22 mouse cellular contexts compared by ENCODE assay signal in the genomic region with DNA sequence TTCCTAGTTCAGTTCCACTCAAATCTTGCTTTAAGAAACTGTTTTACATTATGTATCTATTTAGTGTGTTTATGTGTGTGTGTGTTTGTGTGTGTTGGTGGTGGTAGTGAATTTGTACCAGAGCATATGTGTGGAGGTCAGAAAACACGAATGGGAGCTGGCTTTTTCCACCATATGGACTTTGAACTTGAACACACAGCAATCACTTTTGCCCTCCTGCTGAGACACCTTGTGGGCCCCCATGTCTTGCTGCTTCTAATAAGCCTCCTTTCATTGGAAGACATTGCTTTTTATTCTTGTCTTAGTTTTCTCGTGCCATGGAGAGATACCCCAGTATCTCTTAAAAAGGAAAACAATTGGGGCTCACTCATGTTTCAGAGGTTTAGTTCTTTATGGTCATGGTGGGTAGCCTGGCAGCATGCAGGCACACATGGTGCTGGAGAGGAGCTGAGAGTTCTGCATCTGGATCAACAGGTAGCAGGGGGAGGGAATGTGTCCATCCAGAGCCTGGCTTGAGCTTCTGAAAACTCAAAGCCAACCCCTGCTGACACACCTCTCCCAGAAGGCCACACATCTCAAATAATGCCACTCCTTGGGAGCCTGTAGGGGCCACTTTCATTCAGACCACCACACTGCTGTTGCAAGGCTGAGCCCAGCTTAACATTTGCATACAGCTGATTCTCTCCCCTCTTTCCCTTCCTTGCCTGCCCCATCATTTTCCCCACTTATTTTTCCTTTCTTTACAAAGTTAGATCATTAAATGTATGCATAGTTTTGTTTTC. TPM values are rescaled to one million over a fixed set of nuclear protein-coding genes. Genes with fewer than 3 reads are reported as not detected.
DNase-seq lines count a peak whose midpoint lies in the region; ATAC-seq and TF ChIP-seq lines count a peak whose summit lies in the region.
"Had no signal": no experiment of that assay in that cellular context is flagged by ENCODE, and none has a peak within 500 bp of the region (broad histone marks: within the 10 kb centered on the region; RNA-seq: fewer than 3 reads in every experiment).

No protein-coding gene starts in this region.

- no peak overlapping the region for H3K9ac ChIP-seq in kidney, embryonic 16.5 days (replicated peaks; ENCODE audit: low read length)
- no peak overlapping the region for H3K9ac ChIP-seq in midbrain, embryonic 13.5 days (replicated peaks)
- no peak overlapping the region for H3K9ac ChIP-seq in forebrain, embryonic 14.5 days (ENCODE audit: low read length)
- H3K9ac ChIP-seq in stomach, postnatal 0 days (ENCODE audit: low read length), result no peak overlapping the region
- H3K9ac ChIP-seq: embryonic facial prominence, embryonic 15.5 days; hindbrain, embryonic 12.5 days; liver, embryonic 13.5 days; lung, embryonic 14.5 days had no signal

- DNase-seq in kidney, adult 2 months, result peak; percentile 63
- DNase-seq in midbrain, embryonic 10.5 days (ENCODE audit: low spot score), result no peak
- DNase-seq in forebrain, embryonic 14.5 days (ENCODE audit: low spot score), result peak; percentile 23
- no peak for DNase-seq in stomach, postnatal 0 days (ENCODE audit: low spot score)
- DNase-seq in testis, postnatal 10 days (ENCODE audit: low spot score), result no peak
- no peak for DNase-seq in layer of hippocampus, postnatal 10 days (ENCODE audit: low spot score in 2 of 2)
- DNase-seq: adrenal gland, postnatal 10 days; B cell, adult 2 months; cerebellum, adult 9-11 months; heart, postnatal 10 days; liver, embryonic 13.5 days; lung, embryonic 14.5 days; lung, postnatal 36 days had no signal

- no peak overlapping the region for H3K4me3 ChIP-seq in kidney, adult 2 months (ENCODE audit: insufficient read depth, low read depth, low read length)
- H3K4me3 ChIP-seq in kidney, embryonic 16.5 days (ENCODE audit: low read length), result no peak overlapping the region
- H3K4me3 ChIP-seq in midbrain, embryonic 13.5 days (replicated peaks), result no peak overlapping the region
- H3K4me3 ChIP-seq in midbrain, embryonic 10.5 days, result no peak overlapping the region
- H3K4me3 ChIP-seq in forebrain, embryonic 14.5 days (ENCODE audit: low read depth, low read length), result no peak overlapping the region
- no peak overlapping the region for H3K4me3 ChIP-seq in stomach, postnatal 0 days (ENCODE audit: low read depth, low read length)
- H3K4me3 ChIP-seq: embryonic facial prominence, embryonic 15.5 days; hindbrain, embryonic 12.5 days; liver, embryonic 13.5 days had no signal

- TF ChIP-seq EP300 in stomach, postnatal 0 days (optimal IDR thresholded peaks at IDR 0.05), result no peak

- H3K4me2 ChIP-seq in kidney, embryonic 16.5 days (replicated peaks; ENCODE audit: low read depth, low read length), result no peak overlapping the region
- H3K4me2 ChIP-seq in midbrain, embryonic 13.5 days (replicated peaks), result no peak overlapping the region
- H3K4me2 ChIP-seq in forebrain, embryonic 14.5 days (ENCODE audit: low read length), result no peak overlapping the region
- H3K4me2 ChIP-seq in stomach, postnatal 0 days (replicated peaks; ENCODE audit: low read depth), result no peak overlapping the region
- H3K4me2 ChIP-seq: embryonic facial prominence, embryonic 15.5 days; heart, embryonic 11.5 days; hindbrain, embryonic 12.5 days; liver, embryonic 13.5 days; lung, embryonic 14.5 days had no signal

- H3K27ac ChIP-seq in kidney, adult 2 months (ENCODE audit: insufficient read depth, low read depth, low read length), result peak overlapping the region; percentile 27; the same call in 1 of the 2 replicates
- no peak overlapping the region for H3K27ac ChIP-seq in kidney, embryonic 16.5 days (ENCODE audit: low read length)
- no peak overlapping the region for H3K27ac ChIP-seq in midbrain, embryonic 13.5 days
- no peak overlapping the region; the same call in 1 of the 2 replicates for H3K27ac ChIP-seq in midbrain, embryonic 10.5 days (replicated peaks)
- H3K27ac ChIP-seq in forebrain, embryonic 14.5 days (ENCODE audit: low read depth, low read length), result no peak overlapping the region
- H3K27ac ChIP-seq in stomach, postnatal 0 days (replicated peaks), result peak overlapping the region; percentile 30; the same call in 1 of the 2 replicates
- H3K27ac ChIP-seq: embryonic facial prominence, embryonic 15.5 days; hindbrain, embryonic 12.5 days; liver, embryonic 13.5 days had no signal

- 36% methylated on average over 2 of the region's 2 CpGs for WGBS in kidney, adult 2 months
- WGBS in kidney, embryonic 16.5 days, result 44% methylated on average over 2 of the region's 2 CpGs
- WGBS in midbrain, embryonic 13.5 days, result 36% methylated on average over 2 of the region's 2 CpGs
- 45% methylated on average over 2 of the region's 2 CpGs for WGBS in midbrain, embryonic 10.5 days
- 23% methylated on average over 2 of the region's 2 CpGs for WGBS in forebrain, embryonic 14.5 days
- WGBS in stomach, postnatal 0 days, result 57% methylated on average over 2 of the region's 2 CpGs

- H3K27me3 ChIP-seq in kidney, adult 2 months (replicated peaks; ENCODE audit: control insufficient read depth, insufficient read depth, low read length), result no peaks in the 10 kb centered on the region
- no peaks in the 10 kb centered on the region for H3K27me3 ChIP-seq in kidney, embryonic 16.5 days (ENCODE audit: insufficient read depth, low read length)
- no peaks in the 10 kb centered on the region for H3K27me3 ChIP-seq in midbrain, embryonic 13.5 days
- H3K27me3 ChIP-seq in midbrain, embryonic 10.5 days (ENCODE audit: low read depth, poor library complexity, severe bottlenecking), result no peaks in the 10 kb centered on the region
- H3K27me3 ChIP-seq in forebrain, embryonic 14.5 days (replicated peaks; ENCODE audit: control insufficient read depth, insufficient read depth, low read length), result no peaks in the 10 kb centered on the region
- H3K27me3 ChIP-seq in stomach, postnatal 0 days (ENCODE audit: control insufficient read depth, insufficient read depth, low read length), result no peaks in the 10 kb centered on the region
- H3K27me3 ChIP-seq: embryonic facial prominence, embryonic 15.5 days; hindbrain, embryonic 12.5 days; liver, embryonic 13.5 days had no signal

- H3K36me3 ChIP-seq in kidney, adult 2 months (ENCODE audit: control insufficient read depth, insufficient read depth, low read length), result peaks cover 16% of the 10 kb centered on the region
- H3K36me3 ChIP-seq in kidney, embryonic 16.5 days (ENCODE audit: insufficient read depth, low read length), result peaks cover 21% of the 10 kb centered on the region
- H3K36me3 ChIP-seq in midbrain, embryonic 13.5 days, result peaks cover 28% of the 10 kb centered on the region
- peaks cover 42% of the 10 kb centered on the region for H3K36me3 ChIP-seq in midbrain, embryonic 10.5 days
- H3K36me3 ChIP-seq in forebrain, embryonic 14.5 days (ENCODE audit: control insufficient read depth, insufficient read depth, low read length), result peaks cover 25% of the 10 kb centered on the region
- no peaks in the 10 kb centered on the region; the same call in 1 of the 2 replicates for H3K36me3 ChIP-seq in stomach, postnatal 0 days (ENCODE audit: control insufficient read depth, insufficient read depth, low read length)

- no peaks in the 10 kb centered on the region for H3K9me3 ChIP-seq in kidney, embryonic 16.5 days (ENCODE audit: low read length)
- no peaks in the 10 kb centered on the region for H3K9me3 ChIP-seq in midbrain, embryonic 13.5 days
- no peaks in the 10 kb centered on the region for H3K9me3 ChIP-seq in midbrain, embryonic 10.5 days (replicated peaks)
- no peaks in the 10 kb centered on the region for H3K9me3 ChIP-seq in forebrain, embryonic 14.5 days (replicated peaks; ENCODE audit: control insufficient read depth, low read length)
- no peaks in the 10 kb centered on the region for H3K9me3 ChIP-seq in stomach, postnatal 0 days (ENCODE audit: control insufficient read depth, low read length)
- H3K9me3 ChIP-seq: embryonic facial prominence, embryonic 15.5 days; hindbrain, embryonic 12.5 days; liver, embryonic 13.5 days had no signal

- no peak for TF ChIP-seq CTCF in kidney, adult 2 months (conservative IDR thresholded peaks at IDR 0.05; ENCODE audit: insufficient read depth, insufficient read length, low read depth, low read length)
- TF ChIP-seq CTCF in stomach, postnatal 0 days (IDR thresholded peaks at IDR 0.05; ENCODE audit: low read depth), result no peak

- TF ChIP-seq POLR2A in kidney, adult 2 months (IDR thresholded peaks at IDR 0.05; ENCODE audit: low read depth, low read length), result no peak

- peaks cover 26% of the 10 kb centered on the region for H3K4me1 ChIP-seq in kidney, adult 2 months (ENCODE audit: control insufficient read depth, insufficient read depth, low read length)
- H3K4me1 ChIP-seq in kidney, embryonic 16.5 days (ENCODE audit: insufficient read depth, low read length), result peaks cover 8% of the 10 kb centered on the region; the same call in 1 of the 2 replicates
- H3K4me1 ChIP-seq in midbrain, embryonic 13.5 days (replicated peaks), result peaks cover 23% of the 10 kb centered on the region
- peaks cover 10% of the 10 kb centered on the region for H3K4me1 ChIP-seq in midbrain, embryonic 10.5 days
- no peaks in the 10 kb centered on the region for H3K4me1 ChIP-seq in forebrain, embryonic 14.5 days (ENCODE audit: control insufficient read depth, insufficient read depth, low read length)
- 0 out of 2 replicates have a peak, but pooled peaks cover 2% of the 10 kb centered on the region for H3K4me1 ChIP-seq in stomach, postnatal 0 days (replicated peaks; ENCODE audit: control insufficient read depth, insufficient read depth)
- H3K4me1 ChIP-seq: embryonic facial prominence, embryonic 15.5 days; hindbrain, embryonic 12.5 days had no signal

- no peak for ATAC-seq in kidney, embryonic 16.5 days (ENCODE audit: low FRiP score, low TSS enrichment)
- 0 out of 2 replicates have a peak, but pooled peaks have one; percentile 55 for ATAC-seq in midbrain, embryonic 13.5 days
- peak; percentile 76 for ATAC-seq in forebrain, embryonic 14.5 days
- 0 out of 2 replicates have a peak, but pooled peaks have one; percentile 21 for ATAC-seq in stomach, postnatal 0 days (ENCODE audit: low FRiP score, low TSS enrichment)
- ATAC-seq: inflammation-experienced regulatory T-cells, adult 6 months had no signal

RNA-seq across cellular contexts. Expression of gene Nus1, which starts 10.5 kb away (rescaled TPM):
- polyA plus RNA-seq in kidney, adult 2 months (2012; rRNA removed), result 58.8 and 65.4 TPM in 2 replicates
- polyA plus RNA-seq in kidney, embryonic 16.5 days (2015; fragmentation: Nextera tagmentation; extraction: Ambion mirVana), result 15.8 and 16.1 TPM in 2 replicates
- polyA plus RNA-seq in midbrain, embryonic 13.5 days (2015; fragmentation: Nextera tagmentation; extraction: Ambion mirVana), result 18.3 and 18.5 TPM in 2 replicates
- 11.3 and 13.1 TPM in 2 replicates for polyA plus RNA-seq in midbrain, embryonic 10.5 days (2016; fragmentation: Nextera tagmentation; extraction: Ambion mirVana)
- 12.0 and 14.3 TPM in 2 replicates for polyA plus RNA-seq in forebrain, embryonic 14.5 days (2014; fragmentation: Nextera tagmentation; extraction: Ambion mirVana)
- 10.1 and 10.4 TPM in 2 replicates for polyA plus RNA-seq in stomach, postnatal 0 days (2015; fragmentation: Nextera tagmentation; extraction: Ambion mirVana)
- 10 to 100 TPM; 61.3 to 62.6 TPM for total RNA-seq in layer of hippocampus, postnatal 10 days (2021)

RNA-seq across cellular contexts. Expression of gene Nepn, which starts 39.1 kb away (rescaled TPM):
- 27.7 and 29.6 TPM in 2 replicates for polyA plus RNA-seq in kidney, adult 2 months (2012; rRNA removed)
- 0.15 and 0.35 TPM in 2 replicates for polyA plus RNA-seq in kidney, embryonic 16.5 days (2015; fragmentation: Nextera tagmentation; extraction: Ambion mirVana)
- not detected in 2 replicates for polyA plus RNA-seq in midbrain, embryonic 13.5 days (2015; fragmentation: Nextera tagmentation; extraction: Ambion mirVana)
- not detected in 2 replicates for polyA plus RNA-seq in midbrain, embryonic 10.5 days (2016; fragmentation: Nextera tagmentation; extraction: Ambion mirVana)
- not detected in 2 replicates for polyA plus RNA-seq in forebrain, embryonic 14.5 days (2014; fragmentation: Nextera tagmentation; extraction: Ambion mirVana)
- polyA plus RNA-seq in stomach, postnatal 0 days (2015; fragmentation: Nextera tagmentation; extraction: Ambion mirVana), result 0.55 TPM in 1 of 2 replicates, not detected in the other
- not detected for total RNA-seq in layer of hippocampus, postnatal 10 days (2021)
- total RNA-seq: heart, postnatal 10 days; layer of hippocampus, postnatal 14 days; megakaryocyte-erythroid progenitor cell, adult 5-6 weeks had no signal
- polyA plus RNA-seq: embryonic facial prominence, embryonic 15.5 days; hindbrain, embryonic 12.5 days; inflammation-experienced regulatory T-cells, adult 6 months; limb, embryonic 11.5 days; liver, embryonic 13.5 days; lung, embryonic 14.5 days had no signal

RNA-seq across cellular contexts. Expression of gene Gopc, which starts 45.9 kb away (rescaled TPM):
- 5.4 and 8.5 TPM in 2 replicates for polyA plus RNA-seq in kidney, adult 2 months (2012; rRNA removed)
- polyA plus RNA-seq in kidney, embryonic 16.5 days (2015; fragmentation: Nextera tagmentation; extraction: Ambion mirVana), result 21.4 and 22.2 TPM in 2 replicates
- polyA plus RNA-seq in midbrain, embryonic 13.5 days (2015; fragmentation: Nextera tagmentation; extraction: Ambion mirVana), result 22.3 and 22.9 TPM in 2 replicates
- 16.1 and 18.4 TPM in 2 replicates for polyA plus RNA-seq in midbrain, embryonic 10.5 days (2016; fragmentation: Nextera tagmentation; extraction: Ambion mirVana)
- polyA plus RNA-seq in forebrain, embryonic 14.5 days (2014; fragmentation: Nextera tagmentation; extraction: Ambion mirVana), result 14.8 and 16.7 TPM in 2 replicates
- 11.9 and 12.0 TPM in 2 replicates for polyA plus RNA-seq in stomach, postnatal 0 days (2015; fragmentation: Nextera tagmentation; extraction: Ambion mirVana)
- total RNA-seq in layer of hippocampus, postnatal 10 days (2021), result 10 to 100 TPM; 51.7 TPM

Comparison
In these comparisons a context has a peak if more than half of its experiments do, and no peak if none do; other contexts are left out.
1. H3K27ac ChIP-seq: peak in kidney, adult 2 months (single experiment) and stomach, postnatal 0 days (single experiment); none in kidney, embryonic 16.5 days (single experiment), midbrain, embryonic 13.5 days (single experiment), midbrain, embryonic 10.5 days (single experiment) and forebrain, embryonic 14.5 days (single experiment).
2. RNA of gene Nepn, which starts 39.1 kb away (polyA plus RNA-seq): 27.7 to 29.6 TPM in kidney, adult 2 months; 0.55 TPM in stomach, postnatal 0 days, 0.15 to 0.35 TPM in kidney, embryonic 16.5 days, not detected in midbrain, embryonic 10.5 days, not detected in midbrain, embryonic 13.5 days and not detected in forebrain, embryonic 14.5 days; every median in the first group is over 10 times any median in the second.
3. DNase-seq: peak in kidney, adult 2 months (single experiment) and forebrain, embryonic 14.5 days (single experiment); none in midbrain, embryonic 10.5 days (single experiment), stomach, postnatal 0 days (single experiment), testis, postnatal 10 days (single experiment) and layer of hippocampus, postnatal 10 days (0 of 2).